Mouse (Mus musculus): ENCODE data around the gene Fhl1.

The Fhl1 gene

GRCm38 (mm10) chrX:56731306-56732201 is at the start of gene Fhl1:
TSS of gene Fhl1 (plus strand) at chrX:56731787.
- DNase-seq (ENCODE audit: low read depth, low spot score), result peak; percentile 26

GRCm38 (mm10) chrX:56682156-56682720 is 49.3 kb upstream of the Fhl1 start:
- DNase-seq (ENCODE audit: low read depth, low spot score), result no peak

- no peak for DNase-seq (ENCODE audit: low read depth, low spot score)
Measured at GRCm38 (mm10) chrX:56683521-56683920, 48.1 kb upstream of the Fhl1 start.

DNA sequence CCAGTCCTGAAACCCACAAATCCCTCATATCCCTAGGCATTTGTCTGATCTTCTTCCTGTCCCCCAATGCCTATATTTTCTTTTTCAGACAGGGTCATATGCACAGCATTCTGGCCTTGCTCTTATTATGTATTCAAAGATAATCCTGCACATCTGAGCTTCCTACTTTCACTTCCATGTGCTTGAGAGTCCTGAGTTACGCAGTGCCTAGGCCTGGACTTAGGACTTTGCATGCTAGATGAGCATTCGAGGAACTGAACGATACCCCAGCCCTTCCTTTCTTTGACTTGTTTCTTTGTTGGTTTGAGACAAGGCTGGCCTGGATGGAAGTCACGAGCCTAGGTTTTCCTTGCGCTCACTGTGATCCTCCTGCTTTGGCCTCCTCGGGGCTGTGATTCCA is 39.0 kb upstream of the Fhl1 start:
- no peak for DNase-seq (ENCODE audit: low read depth, low spot score)

DNA sequence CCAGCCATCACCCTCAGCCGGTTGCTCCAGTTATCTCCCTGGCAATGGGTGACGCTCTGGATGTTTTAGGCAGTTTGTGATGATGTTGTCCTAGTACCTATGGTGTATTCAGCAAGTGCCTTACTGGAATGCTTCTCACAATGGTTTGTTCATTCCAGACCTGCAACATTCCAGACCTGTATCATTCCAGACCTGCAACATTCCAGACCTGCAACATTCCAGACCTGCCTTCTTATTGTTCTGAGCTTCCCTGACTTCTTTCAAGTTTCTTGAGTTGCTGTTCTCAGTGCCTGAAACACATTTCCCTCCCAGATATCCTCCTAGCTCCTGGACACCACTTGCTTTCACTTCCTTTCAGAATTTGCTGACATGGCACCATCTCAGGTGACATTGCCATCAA is 37.0 kb upstream of the Fhl1 start:
- DNase-seq (ENCODE audit: low read depth, low spot score), result no peak

DNA sequence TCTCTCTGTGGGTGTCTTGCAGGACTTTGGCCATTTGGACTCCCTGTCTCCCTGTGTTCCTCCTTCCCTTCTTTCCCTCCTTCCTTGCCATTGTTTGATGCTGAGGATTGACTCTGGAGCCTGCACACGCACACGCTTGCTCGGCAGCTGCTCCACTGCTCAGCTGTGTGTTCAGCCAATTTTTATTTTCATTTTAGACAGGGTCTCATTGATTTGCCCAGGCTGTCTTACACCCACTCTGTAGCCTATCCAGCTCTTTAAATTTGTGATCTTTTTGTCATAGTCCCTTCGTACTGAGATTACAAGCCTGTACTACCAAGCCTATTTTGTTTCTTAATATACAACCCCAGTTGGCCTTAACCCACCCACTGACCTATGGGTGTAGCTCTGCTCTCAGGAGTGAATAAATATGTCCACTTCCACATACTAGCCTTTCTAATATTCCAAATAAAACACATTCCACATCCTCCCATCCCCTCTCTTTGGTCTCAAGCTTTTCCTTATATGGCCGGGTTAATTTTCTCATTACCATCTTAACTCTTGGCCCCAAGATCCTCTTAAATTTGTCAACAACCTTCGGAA is 34.3 kb upstream of the Fhl1 start:
- DNase-seq (ENCODE audit: low read depth, low spot score), result no peak

- DNase-seq (ENCODE audit: low read depth, low spot score), result no peak
Measured at GRCm38 (mm10) chrX:56697886-56698285, 33.7 kb upstream of the Fhl1 start.

GRCm38 (mm10) chrX:56701261-56701660 is 30.3 kb upstream of the Fhl1 start:
- DNase-seq (ENCODE audit: low read depth, low spot score), result no peak

- DNase-seq (ENCODE audit: low read depth, low spot score), result no peak
Measured at GRCm38 (mm10) chrX:56703965-56704562, 27.5 kb upstream of the Fhl1 start.

DNA sequence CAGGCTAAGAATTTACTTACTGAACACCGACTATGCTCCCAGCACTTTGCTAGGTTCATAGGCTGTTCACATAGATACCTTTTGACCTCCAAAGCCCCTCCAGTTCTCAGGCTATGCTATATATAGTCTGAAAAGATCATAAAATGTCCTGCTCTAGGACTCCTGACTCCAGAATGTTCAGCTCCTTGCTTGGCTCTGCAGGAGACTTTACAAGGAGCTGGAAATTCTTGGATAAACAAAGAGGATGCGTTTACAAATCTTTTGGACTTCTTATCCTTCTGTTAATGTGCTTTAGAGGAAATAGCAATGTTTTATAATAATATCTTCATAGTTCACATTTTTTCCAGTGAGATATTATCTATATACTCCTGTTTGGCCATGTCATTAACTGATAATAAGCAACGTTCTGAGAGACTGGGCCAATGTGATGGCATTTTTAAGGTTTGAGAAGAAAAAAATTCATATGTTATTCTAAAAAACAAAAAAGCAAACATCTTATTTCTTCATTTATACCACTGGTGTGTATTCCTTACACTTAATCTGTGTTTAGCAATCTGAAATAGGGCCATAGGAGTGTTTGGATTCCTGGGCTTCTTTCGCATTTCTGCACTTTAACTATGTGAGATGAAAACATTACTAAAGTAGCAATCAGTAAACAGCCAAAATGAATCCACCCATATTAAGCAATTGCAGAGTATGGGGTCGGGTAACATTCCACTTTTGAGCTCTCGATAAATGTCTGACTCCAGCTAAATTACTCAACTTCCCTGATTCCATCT is 22.8 kb upstream of the Fhl1 start:
- DNase-seq (ENCODE audit: low read depth, low spot score), result no peak

- DNase-seq (ENCODE audit: low read depth, low spot score), result no peak
Measured at GRCm38 (mm10) chrX:56710522-56710921, 21.1 kb upstream of the Fhl1 start.

- DNase-seq (ENCODE audit: low read depth, low spot score), result no peak
Measured at GRCm38 (mm10) chrX:56712666-56713065, 18.9 kb upstream of the Fhl1 start.

GRCm38 (mm10) chrX:56722559-56722958 is 9.0 kb upstream of the Fhl1 start:
- no peak for DNase-seq (ENCODE audit: low read depth, low spot score)

GRCm38 (mm10) chrX:56728507-56728906 is 3.1 kb upstream of the Fhl1 start:
- DNase-seq (ENCODE audit: low read depth, low spot score), result no peak

DNA sequence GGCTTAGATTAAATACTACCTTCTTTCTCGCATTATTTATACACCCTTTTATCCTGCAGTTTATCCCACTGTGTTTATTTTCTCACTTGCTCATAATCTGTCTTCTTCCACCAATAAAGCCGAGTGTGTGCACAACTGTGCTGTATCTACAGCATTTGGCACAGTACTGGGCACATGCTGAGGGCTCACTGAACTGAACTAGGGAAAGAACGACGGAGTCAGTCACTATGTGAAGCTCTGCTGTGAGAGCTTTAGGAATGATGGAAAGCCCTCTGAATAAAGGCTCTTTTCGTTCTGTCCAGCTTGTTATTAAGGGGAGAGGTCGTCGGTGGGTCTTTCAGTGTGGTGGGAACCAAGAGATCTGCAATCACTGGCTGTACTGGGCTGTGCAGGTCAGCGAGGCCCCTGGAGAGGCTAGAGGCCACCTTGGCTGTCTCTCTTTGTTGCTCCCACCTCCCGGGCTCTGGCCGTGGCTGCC is 720 bp upstream of the Fhl1 start:
- no peak for DNase-seq (ENCODE audit: low read depth, low spot score)

DNA sequence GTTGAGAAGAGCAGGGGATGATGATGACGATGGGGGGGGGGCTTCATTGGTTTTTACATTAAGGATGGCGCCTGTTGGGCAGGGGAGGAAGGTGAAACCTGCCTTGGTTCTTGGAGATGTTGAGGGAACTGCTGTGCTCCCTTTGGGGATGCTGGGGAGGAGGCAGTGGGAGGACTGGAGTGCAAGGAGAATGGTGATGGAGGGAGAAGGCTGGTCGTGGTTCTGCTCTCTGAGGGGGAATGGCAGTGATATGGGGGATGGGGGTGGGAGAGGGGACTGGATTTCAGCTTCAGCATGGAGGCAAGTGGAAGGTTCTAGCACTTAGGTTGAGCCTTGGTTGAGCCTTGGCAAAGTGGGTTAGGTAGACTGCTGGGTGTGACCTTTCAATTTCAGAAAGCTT is 814 bp downstream of the Fhl1 start:
- DNase-seq (ENCODE audit: low read depth, low spot score), result no peak

DNA sequence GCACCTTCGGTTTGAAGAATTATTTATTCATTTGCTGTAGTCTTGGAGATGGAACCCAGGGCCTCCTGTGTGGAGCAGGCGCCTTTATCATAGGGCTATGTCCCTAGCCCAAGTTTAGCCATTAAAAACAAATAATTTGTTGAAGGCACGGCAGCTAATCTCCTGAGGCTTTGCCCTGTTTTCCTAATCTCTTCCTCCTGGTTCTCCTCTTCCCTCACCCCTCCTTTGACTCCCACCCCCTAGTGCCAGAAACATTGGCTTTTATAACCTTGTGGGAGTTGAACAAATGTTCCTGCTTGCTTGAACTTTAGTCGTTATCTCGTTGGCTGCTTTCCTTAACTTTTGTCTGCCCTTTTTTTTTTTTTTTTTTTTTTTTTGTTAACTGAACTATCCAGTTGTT is 2.8 kb downstream of the Fhl1 start:
- no peak for DNase-seq (ENCODE audit: low read depth, low spot score)

GRCm38 (mm10) chrX:56736226-56736625 is 4.6 kb downstream of the Fhl1 start:
- no peak for DNase-seq (ENCODE audit: low read depth, low spot score)

DNA sequence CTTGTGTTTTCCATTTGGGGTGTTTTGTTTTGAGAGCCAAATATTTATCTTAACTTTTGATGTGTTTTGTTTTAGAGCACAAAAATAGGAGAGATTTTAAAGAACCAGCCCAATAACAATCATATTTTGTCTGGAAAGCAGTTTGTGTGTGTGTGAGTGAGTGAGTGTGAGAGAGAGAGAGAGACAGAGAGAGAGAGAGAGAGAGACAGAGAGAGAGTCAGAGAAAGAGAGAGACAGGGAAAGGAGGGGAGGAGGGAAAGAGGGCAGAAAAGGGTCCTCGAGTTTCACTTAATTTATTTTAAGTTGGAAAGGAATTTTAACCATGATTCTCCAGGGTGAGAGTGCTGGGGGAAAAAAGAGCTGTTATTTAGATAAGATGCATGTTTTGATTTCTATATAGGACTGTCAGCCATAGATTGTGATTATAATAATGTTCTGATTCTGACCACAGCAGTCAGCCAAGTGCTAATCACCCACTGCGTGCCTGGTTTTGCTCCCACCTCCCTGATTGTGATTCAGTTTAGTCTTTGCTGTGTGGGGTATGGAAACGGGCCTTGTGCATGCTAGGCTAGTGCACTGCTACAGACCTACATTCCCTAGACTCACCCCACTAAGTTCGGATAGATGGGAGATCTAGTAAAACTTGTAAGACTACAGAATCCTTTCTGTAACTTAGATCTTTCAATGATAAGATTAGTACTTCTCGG is 6.4 kb downstream of the Fhl1 start:
- DNase-seq (ENCODE audit: low read depth, low spot score), result no peak

- DNase-seq (ENCODE audit: low read depth, low spot score), result no peak
Measured at GRCm38 (mm10) chrX:56741428-56741827, 9.8 kb downstream of the Fhl1 start.

- DNase-seq (ENCODE audit: low read depth, low spot score), result no peak
Measured at GRCm38 (mm10) chrX:56751536-56751935, 19.9 kb downstream of the Fhl1 start.
